Mouse (Mus musculus) lung, adult 2 months (tissue): ENCODE measurements around the gene Gen1.

Experiments
- CTCF ChIP-seq: fragments of 200-500 bp; IDR thresholded peaks from 2 replicates; pipeline ENCODE4 v1.5.1; 2011; ENCODE audit warnings: mild to moderate bottlenecking, low read length, control low read depth; ENCODE audit not compliant: insufficient read depth
- POLR2A ChIP-seq: fragments of 200-500 bp; IDR thresholded peaks from 2 replicates; pipeline ENCODE4 v1.6.1; 2011; ENCODE audit warnings: low read depth, mild to moderate bottlenecking, control low read depth, low read length, borderline replicate concordance; ENCODE audit errors: extremely low read depth

DNA sequence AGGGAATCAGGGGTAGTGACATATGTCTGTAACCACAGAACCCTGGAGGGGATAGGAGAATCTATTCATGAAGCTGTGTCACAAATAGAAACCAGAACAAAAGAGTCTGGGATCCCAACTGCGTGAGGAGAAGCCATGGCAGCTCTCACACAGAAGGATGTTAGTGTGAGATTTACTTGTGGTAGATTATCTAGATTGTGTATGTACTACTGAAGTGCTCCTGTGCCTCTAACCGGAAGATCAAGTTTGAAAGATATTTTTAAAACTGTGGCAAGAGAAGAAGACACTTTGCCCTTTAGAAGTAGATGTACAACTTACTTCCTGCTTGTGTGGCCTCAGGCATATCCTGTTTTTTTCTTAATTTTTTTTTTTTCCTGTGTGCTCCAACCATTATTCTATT is 35.3 kb downstream of the Gen1 start:
- TF ChIP-seq CTCF (no peak), POLR2A (no peak)
